Mouse (Mus musculus) urinary bladder, postnatal 25 days (tissue): Measurements from ENCODE around the gene Txk.

Source experiments
- DNase-seq: peaks from one replicate; pipeline ENCODE4 v3.0.0; 2022; ENCODE audit warnings: low spot score

The Txk gene

GRCm38 (mm10) chr5:72750226-72750625, 2.4 kb downstream of the Txk start:
- DNase-seq = no peak

GRCm38 (mm10) chr5:72748659-72749265, 3.8 kb downstream of the Txk start:
- DNase-seq = no peak

- DNase-seq = no peak
Observed at GRCm38 (mm10) chr5:72747384-72747783, 5.2 kb downstream of the Txk start.

GRCm38 (mm10) chr5:72746461-72746860, 6.1 kb downstream of the Txk start:
- DNase-seq = no peak

- DNase-seq = no peak
Observed at GRCm38 (mm10) chr5:72743103-72743502, 9.5 kb downstream of the Txk start.

GRCm38 (mm10) chr5:72736868-72737267, 15.7 kb downstream of the Txk start:
- DNase-seq = no peak

GRCm38 (mm10) chr5:72736437-72736836, 16.1 kb downstream of the Txk start:
- no peak for DNase-seq

GRCm38 (mm10) chr5:72735763-72736162, 16.8 kb downstream of the Txk start:
- DNase-seq = no peak

- DNase-seq = no peak
Observed at GRCm38 (mm10) chr5:72732885-72733284, 19.7 kb downstream of the Txk start.

GRCm38 (mm10) chr5:72725404-72725803, 27.2 kb downstream of the Txk start:
- DNase-seq = no peak

GRCm38 (mm10) chr5:72723429-72723828, 29.1 kb downstream of the Txk start:
- no peak for DNase-seq

- no peak for DNase-seq
Observed at GRCm38 (mm10) chr5:72720587-72720986, 32.0 kb downstream of the Txk start.

GRCm38 (mm10) chr5:72710572-72711278, 41.9 kb downstream of the Txk start:
- peak; percentile 60 for DNase-seq

GRCm38 (mm10) chr5:72709976-72710375, 42.6 kb downstream of the Txk start:
- no peak for DNase-seq

GRCm38 (mm10) chr5:72709451-72709850, 43.1 kb downstream of the Txk start:
- DNase-seq = no peak

- no peak for DNase-seq
Observed at GRCm38 (mm10) chr5:72706722-72707121, 45.9 kb downstream of the Txk start.

GRCm38 (mm10) chr5:72706095-72706494, 46.5 kb downstream of the Txk start:
- no peak for DNase-seq

GRCm38 (mm10) chr5:72702202-72702601, 50.4 kb downstream of the Txk start:
- no peak for DNase-seq

GRCm38 (mm10) chr5:72699500-72699818, 53.1 kb downstream of the Txk start:
- no peak for DNase-seq

GRCm38 (mm10) chr5:72698818-72699499, 53.6 kb downstream of the Txk start:
- no peak for DNase-seq

GRCm38 (mm10) chr5:72698343-72698742, 54.2 kb downstream of the Txk start:
- no peak for DNase-seq

- no peak for DNase-seq
Observed at GRCm38 (mm10) chr5:72696491-72696890, 56.1 kb downstream of the Txk start.

GRCm38 (mm10) chr5:72694684-72695083, 57.9 kb downstream of the Txk start:
- no peak for DNase-seq
